Mouse (Mus musculus): ENCODE data around the gene Vldlr.

DNA sequence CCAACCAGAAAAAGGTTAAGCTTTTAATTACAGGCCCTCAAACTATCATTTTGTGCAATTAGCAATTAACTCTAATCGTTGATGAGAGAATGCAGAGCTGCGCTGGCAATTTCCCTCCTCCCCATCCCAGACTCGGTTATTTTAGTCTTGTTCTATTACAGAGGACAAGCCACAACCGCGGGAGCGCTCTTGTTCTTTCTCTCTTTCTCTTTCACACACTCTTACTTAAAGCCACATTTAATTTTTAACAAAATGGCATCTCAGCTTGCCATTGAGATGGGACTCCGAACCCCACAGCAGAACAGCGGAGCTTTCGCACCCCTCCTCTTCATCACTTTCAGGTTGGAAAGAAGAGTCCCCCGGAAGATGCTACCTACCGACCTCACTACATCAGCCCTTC is at the start of gene Vldlr:
- TF ChIP-seq CTCF (IDR thresholded peaks at IDR 0.05; ENCODE audit: borderline replicate concordance, control insufficient read depth, extremely low read depth, insufficient read depth, low read length, poor library complexity) (no peak), POLR2A (IDR thresholded peaks at IDR 0.05; ENCODE audit: control insufficient read depth, extremely low read depth, insufficient read depth, low read length, poor library complexity) (no peak)
